Mouse (Mus musculus): Measurements from ENCODE around the gene Myo1b. TPM values are rescaled to one million over a fixed set of nuclear protein-coding genes. Genes with fewer than 3 reads are reported as not detected.

The Myo1b gene
- total RNA-seq (2012; rRNA removed) (not detected in 2 replicates), total RNA-seq (2014; rRNA removed) (0.07 and 0.47 TPM in 2 replicates), polyA plus RNA-seq (2012; ENCODE audit: insufficient read length, low read depth) (0.07 TPM in 1 of 2 replicates, not detected in the other)

DNA sequence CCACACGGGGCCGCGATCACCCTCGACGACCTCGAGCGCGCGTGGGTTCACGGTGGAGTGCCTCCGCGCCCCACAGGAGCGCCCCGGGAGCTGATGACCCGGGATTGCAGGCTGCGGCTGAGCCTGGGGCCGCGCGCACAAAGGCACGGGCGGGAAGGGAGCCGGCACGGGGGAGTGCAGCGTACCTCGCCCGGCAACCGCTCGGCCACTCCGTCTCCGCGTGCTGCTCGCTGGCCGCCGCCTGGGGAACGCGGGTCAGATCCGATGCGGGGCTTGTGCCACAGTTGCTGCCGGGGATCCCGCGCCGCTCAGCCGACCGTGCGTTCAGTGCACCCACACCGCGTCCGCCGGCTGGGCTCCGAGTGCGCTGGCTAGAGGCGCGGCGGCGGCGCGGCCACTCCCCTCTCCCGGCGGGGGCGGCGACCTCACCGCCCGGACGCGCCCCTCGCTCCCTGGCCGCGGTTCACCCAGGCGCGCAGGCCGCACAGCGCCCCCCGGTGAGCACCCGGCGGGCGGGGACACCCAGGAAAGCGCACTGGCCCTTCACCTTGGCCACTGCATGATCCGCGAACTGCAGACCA, at the start of gene Myo1b:
Gene Myo1b (minus strand): TSS at position 496 of the 581 bp plus-strand sequence.
- Histone ChIP-seq H3K4me1 (ENCODE audit: control insufficient read depth in 1 of 2, insufficient read depth in 2 of 2) (peaks cover 2 to 8% of the 10 kb centered on the region in 2 experiments; a peak in 1 of 4 replicates), H3K9ac (ENCODE audit: insufficient read depth, low read depth) (no peak within 1 kb of the TSS), H3K4me2 (ENCODE audit: insufficient read depth, low read depth, poor library complexity, severe bottlenecking) (no peak within 1 kb of the TSS), H3K27ac (ENCODE audit: insufficient read depth, low read depth) (no peak within 1 kb of the TSS), H3K27me3 (replicated peaks) (no peaks in the 10 kb centered on the region), H3K36me3 (replicated peaks in 1 of 2; ENCODE audit: control insufficient read depth in 1 of 2, insufficient read depth in 1 of 2, low read length in 1 of 2) (no peaks in the 10 kb centered on the region), H3K4me3 (replicated peaks in 1 of 3; ENCODE audit: low read depth in 2 of 3, low read length in 2 of 3, poor library complexity in 1 of 3) (no peak within 1 kb of the TSS), H3K79me2 (replicated peaks; ENCODE audit: control insufficient read depth, extremely low read depth, insufficient read depth, poor library complexity, severe bottlenecking) (no peaks in the 10 kb centered on the region), H3K9me3 (replicated peaks; ENCODE audit: low read length) (peaks cover 11% of the 10 kb centered on the region)
- no peak for DNase-seq (ENCODE audit: extremely low read depth)
- no peak for TF ChIP-seq POLR2A (IDR thresholded peaks at IDR 0.05; ENCODE audit: low read depth, low read length)
- TF ChIP-seq USF2 (conservative IDR thresholded peaks at IDR 0.05; ENCODE audit: low read depth, low read length), result no peak
- no peak for TF ChIP-seq IRF4 (IDR thresholded peaks at IDR 0.05; ENCODE audit: low read depth, low read length)
- TF ChIP-seq E2F4 (IDR thresholded peaks at IDR 0.05; ENCODE audit: insufficient replicate concordance, low read depth, low read length), result no peak
- no peak for TF ChIP-seq HCFC1 (IDR thresholded peaks at IDR 0.05; ENCODE audit: low read depth, low read length)
- no peak for TF ChIP-seq RAD21 (IDR thresholded peaks at IDR 0.05; ENCODE audit: low read depth, low read length)
- TF ChIP-seq SIN3A (IDR thresholded peaks at IDR 0.05; ENCODE audit: low read length), result no peak
- no peak for TF ChIP-seq USF1 (IDR thresholded peaks at IDR 0.05; ENCODE audit: low read depth, low read length)
- in situ Hi-C loops (cut with MboI; ENCODE audit: low pct_ligation_motif_present, low pct_unique_long_range_greater_than_20kb, low sequenced_read_pairs), result no loop called here
- dilution Hi-C loops (cut with MboI; ENCODE audit: extremely low pct_ligation_motif_present, extremely low pct_unique_long_range_greater_than_20kb, low sequenced_read_pairs), result no loop called here

DNA sequence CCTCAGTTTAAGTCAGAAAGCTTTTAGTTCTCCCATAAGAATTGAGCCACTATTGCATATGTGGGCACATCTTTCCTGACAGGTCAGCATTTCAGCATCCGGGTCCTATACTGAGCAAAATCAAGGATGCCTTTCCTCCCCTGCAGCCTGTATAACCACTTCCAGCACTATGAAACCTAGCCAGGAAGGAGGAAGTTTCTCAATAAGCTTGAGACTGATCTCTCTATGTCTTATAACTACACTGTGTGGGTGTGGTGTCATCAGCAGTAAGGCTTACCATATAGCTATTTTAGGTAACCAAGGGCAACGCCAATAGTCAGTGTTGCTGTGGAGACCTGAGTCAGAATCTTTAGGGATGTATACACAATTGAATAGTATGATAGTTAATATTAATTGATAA, 48.8 kb upstream of the Myo1b start:
- in situ Hi-C loops (cut with MboI; ENCODE audit: low pct_ligation_motif_present, low pct_unique_long_range_greater_than_20kb, low sequenced_read_pairs), result no loop called here
- Histone ChIP-seq H3K36me3 (replicated peaks in 1 of 2; ENCODE audit: control insufficient read depth in 1 of 2, insufficient read depth in 1 of 2, low read length in 1 of 2) (no peaks in the 10 kb centered on the region), H3K79me2 (replicated peaks; ENCODE audit: control insufficient read depth, extremely low read depth, insufficient read depth, poor library complexity, severe bottlenecking) (no peaks in the 10 kb centered on the region), H3K9ac (ENCODE audit: insufficient read depth, low read depth) (no peak overlapping the region), H3K4me1 (ENCODE audit: control insufficient read depth in 1 of 2, insufficient read depth in 2 of 2) (no peaks in the 10 kb centered on the region), H3K4me3 (replicated peaks in 1 of 3; ENCODE audit: low read depth in 2 of 3, low read length in 2 of 3, poor library complexity in 1 of 3) (no peak overlapping the region), H3K9me3 (replicated peaks; ENCODE audit: low read length) (no peaks in the 10 kb centered on the region), H3K27ac (ENCODE audit: insufficient read depth, low read depth) (no peak overlapping the region), H3K4me2 (ENCODE audit: insufficient read depth, low read depth, poor library complexity, severe bottlenecking) (no peak overlapping the region), H3K27me3 (replicated peaks) (no peaks in the 10 kb centered on the region)
- DNase-seq (ENCODE audit: extremely low read depth), result no peak
- no peak for TF ChIP-seq MAX (IDR thresholded peaks at IDR 0.05; ENCODE audit: low read length)
- no peak for TF ChIP-seq MYC (IDR thresholded peaks at IDR 0.05; ENCODE audit: low read depth, low read length)
- TF ChIP-seq JUN (IDR thresholded peaks at IDR 0.05; ENCODE audit: insufficient read depth, low read depth, low read length), result no peak
- TF ChIP-seq ZMIZ1 (IDR thresholded peaks at IDR 0.05; ENCODE audit: low read depth, low read length), result no peak
- dilution Hi-C loops (cut with MboI; ENCODE audit: extremely low pct_ligation_motif_present, extremely low pct_unique_long_range_greater_than_20kb, low sequenced_read_pairs), result no loop called here

DNA sequence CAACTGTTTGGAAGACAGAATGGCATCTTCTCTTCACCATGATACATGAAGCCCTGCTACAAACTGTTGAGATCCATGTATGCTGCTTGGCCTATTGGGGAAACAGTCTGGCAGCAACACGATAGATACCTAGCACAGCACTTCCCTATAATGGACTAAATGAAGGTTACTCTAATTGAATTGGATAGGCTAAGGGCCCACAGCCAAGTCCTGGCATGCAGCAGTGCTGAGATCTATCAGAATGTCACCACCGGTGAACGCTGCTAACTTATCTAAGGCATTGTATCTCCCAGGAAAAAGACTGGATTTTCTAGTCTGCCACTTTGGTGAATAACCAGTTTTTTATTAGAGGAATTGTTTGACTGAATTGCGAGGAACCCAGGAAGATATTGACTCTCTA, 31.2 kb upstream of the Myo1b start:
- Histone ChIP-seq H3K9me3 (replicated peaks; ENCODE audit: low read length) (no peaks in the 10 kb centered on the region), H3K79me2 (replicated peaks; ENCODE audit: control insufficient read depth, extremely low read depth, insufficient read depth, poor library complexity, severe bottlenecking) (no peaks in the 10 kb centered on the region), H3K27me3 (replicated peaks) (no peaks in the 10 kb centered on the region), H3K36me3 (replicated peaks in 1 of 2; ENCODE audit: control insufficient read depth in 1 of 2, insufficient read depth in 1 of 2, low read length in 1 of 2) (no peaks in the 10 kb centered on the region), H3K4me3 (replicated peaks in 1 of 3; ENCODE audit: low read depth in 2 of 3, low read length in 2 of 3, poor library complexity in 1 of 3) (no peak overlapping the region), H3K27ac (ENCODE audit: insufficient read depth, low read depth) (no peak overlapping the region), H3K4me1 (ENCODE audit: control insufficient read depth in 1 of 2, insufficient read depth in 2 of 2) (no peaks in the 10 kb centered on the region), H3K4me2 (ENCODE audit: insufficient read depth, low read depth, poor library complexity, severe bottlenecking) (no peak overlapping the region), H3K9ac (ENCODE audit: insufficient read depth, low read depth) (no peak overlapping the region)
- TF ChIP-seq PAX5 (IDR thresholded peaks at IDR 0.05; ENCODE audit: low read length) (no peak), USF2 (conservative IDR thresholded peaks at IDR 0.05; ENCODE audit: low read depth, low read length) (no peak), ZKSCAN1 (IDR thresholded peaks at IDR 0.05; ENCODE audit: borderline replicate concordance, low read depth, low read length) (no peak), ELF1 (IDR thresholded peaks at IDR 0.05; ENCODE audit: low read depth, low read length) (no peak)
- in situ Hi-C loops (cut with MboI; ENCODE audit: low pct_ligation_motif_present, low pct_unique_long_range_greater_than_20kb, low sequenced_read_pairs), result loop anchor here (5.0 to 10.0 kb wide), 2 partner anchors 102 to 315 kb away; no protein-coding TSS in a partner anchor
- DNase-seq (ENCODE audit: extremely low read depth), result no peak
- dilution Hi-C loops (cut with MboI; ENCODE audit: extremely low pct_ligation_motif_present, extremely low pct_unique_long_range_greater_than_20kb, low sequenced_read_pairs), result no loop called here

Data from CH12.LX (cell line).